Mouse (Mus musculus) lung, postnatal 0 days (tissue): ENCODE data around the gene Akap6. TPM values are rescaled to one million over a fixed set of nuclear protein-coding genes. Genes with fewer than 3 reads are reported as not detected.
A peak's percentile ranks its signal among the peaks of the same experiment; 100 is the strongest.

Experiments
- ATAC-seq: fragments of 200-750 bp; cut with Nextera tagmentation; 2 replicates; pipeline ENCODE4 v1.8.0; 2017; ENCODE audit warnings: moderate library complexity
- DNase-seq: peaks from one replicate; pipeline ENCODE4 v3.0.0-alpha.2; 2016; ENCODE audit warnings: low spot score
- H3K27ac ChIP-seq: fragments of 300-500 bp; sonication (generic); 2 replicates; pipeline ENCODE4 v1.5.1; 2014; ENCODE audit warnings: antibody characterized with exemption, mild to moderate bottlenecking, low read length, mixed read lengths
- H3K27me3 ChIP-seq: fragments of 300-500 bp; sonication (generic); replicated peaks from 2 replicates; pipeline ENCODE4 v1.6.1; 2014; ENCODE audit warnings: low read length, mixed read lengths; ENCODE audit not compliant: insufficient read depth
- H3K36me3 ChIP-seq: fragments of 300-500 bp; sonication (generic); 2 replicates; pipeline ENCODE4 v1.6.1; 2014; ENCODE audit warnings: low read length, mixed read lengths; ENCODE audit not compliant: insufficient read depth
- H3K4me1 ChIP-seq: fragments of 300-500 bp; sonication (generic); 2 replicates; pipeline ENCODE4 v1.6.1; 2014; ENCODE audit warnings: antibody characterized with exemption, low read depth, low read length, mixed read lengths; ENCODE audit not compliant: insufficient read depth
- H3K4me2 ChIP-seq: fragments of 300-500 bp; sonication (generic); replicated peaks from 2 replicates; pipeline ENCODE4 v1.6.1; 2014; ENCODE audit warnings: low read depth, mild to moderate bottlenecking, low read length, moderate library complexity, mixed read lengths
- H3K4me3 ChIP-seq: fragments of 300-500 bp; sonication (generic); 2 replicates; pipeline ENCODE4 v1.5.1; 2014; ENCODE audit warnings: low read depth, low read length
- H3K9ac ChIP-seq: fragments of 300-500 bp; sonication (generic); replicated peaks from 2 replicates; pipeline ENCODE4 v1.6.1; 2014; ENCODE audit warnings: low read depth, mild to moderate bottlenecking
- H3K9me3 ChIP-seq: fragments of 300-500 bp; sonication (generic); 2 replicates; pipeline ENCODE4 v1.6.1; 2016; ENCODE audit warnings: low read length, mixed read lengths
- CTCF ChIP-seq: IDR thresholded peaks from 2 replicates; pipeline ENCODE4 v1.5.1; 2016; ENCODE audit warnings: antibody characterized with exemption, mild to moderate bottlenecking
- EP300 ChIP-seq: IDR thresholded peaks from 2 replicates; pipeline ENCODE4 v1.6.1; 2016; ENCODE audit warnings: antibody characterized with exemption, mild to moderate bottlenecking, control low read depth
- WGBS: fragments of 180-500 bp; shearing (Covaris S2); extraction: QIAGEN DNeasy Blood & Tissue Kit; methylation state at CpG from one replicate; pipeline ENCODE4 v1.1.7; 2014; 5-methylcytosine and 5-hydroxymethylcytosine counted together
- polyA plus RNA-seq: library from polyadenylated mRNA; unstranded; fragments of >200 nt; fragmentation: Nextera tagmentation; extraction: Ambion mirVana; gene quantifications from 2 replicates; pipeline ENCODE4 v1.2.1, GENCODE M21; 2015

Gene Akap6
- polyA plus RNA-seq, 1 experiment from 2014 or later = 0.12 TPM

GRCm38 (mm10) chr12:52833141-52833540 is 134.0 kb downstream of the Akap6 start:
- H3K9ac ChIP-seq = no peak overlapping the region
- H3K4me2 ChIP-seq = no peak overlapping the region
- H3K4me1 ChIP-seq = peaks cover 8% of the 10 kb centered on the region; the same call in 1 of the 2 replicates
- H3K27me3 ChIP-seq = no peaks in the 10 kb centered on the region
- no peak overlapping the region for H3K4me3 ChIP-seq
- ATAC-seq (no peak), DNase-seq (no peak)
- H3K27ac ChIP-seq = no peak overlapping the region
- WGBS = 32% methylated on average over 6 of the region's 6 CpGs
- H3K9me3 ChIP-seq = no peaks in the 10 kb centered on the region
- no peak for TF ChIP-seq CTCF
- no peak for TF ChIP-seq EP300
- no peaks in the 10 kb centered on the region for H3K36me3 ChIP-seq

GRCm38 (mm10) chr12:52834074-52834473 is 134.9 kb downstream of the Akap6 start:
- Histone ChIP-seq H3K4me3 (no peak overlapping the region), H3K9ac (no peak overlapping the region), H3K4me2 (no peak overlapping the region), H3K4me1 (peaks cover 8% of the 10 kb centered on the region; the same call in 1 of the 2 replicates), H3K27me3 (no peaks in the 10 kb centered on the region), H3K9me3 (no peaks in the 10 kb centered on the region), H3K27ac (no peak overlapping the region), H3K36me3 (no peaks in the 10 kb centered on the region)
- WGBS = 42% methylated on average over 10 of the region's 10 CpGs
- ATAC-seq (no peak), DNase-seq (no peak)
- TF ChIP-seq EP300 (no peak), CTCF (no peak)

- 47% methylated on average over 6 of the region's 6 CpGs for WGBS
- TF ChIP-seq CTCF = no peak
- no peak for TF ChIP-seq EP300
- Histone ChIP-seq H3K4me2 (no peak overlapping the region), H3K9ac (no peak overlapping the region), H3K27ac (no peak overlapping the region), H3K4me1 (peaks cover 8% of the 10 kb centered on the region; the same call in 1 of the 2 replicates), H3K27me3 (no peaks in the 10 kb centered on the region), H3K9me3 (no peaks in the 10 kb centered on the region), H3K4me3 (no peak overlapping the region), H3K36me3 (no peaks in the 10 kb centered on the region)
- ATAC-seq (no peak), DNase-seq (no peak)
Observed at GRCm38 (mm10) chr12:52834781-52835279, 135.6 kb downstream of the Akap6 start.

GRCm38 (mm10) chr12:52835291-52835742 is 136.1 kb downstream of the Akap6 start:
- peak overlapping the region; percentile 32; the same call in 1 of the 2 replicates for H3K4me2 ChIP-seq
- no peak overlapping the region for H3K9ac ChIP-seq
- ATAC-seq (peak; percentile 78), DNase-seq (peak; percentile 78)
- no peaks in the 10 kb centered on the region for H3K9me3 ChIP-seq
- H3K4me3 ChIP-seq = no peak overlapping the region
- peak; percentile 75 for TF ChIP-seq EP300
- TF ChIP-seq CTCF = no peak
- H3K27ac ChIP-seq = no peak overlapping the region
- peaks cover 8% of the 10 kb centered on the region; the same call in 1 of the 2 replicates for H3K4me1 ChIP-seq
- H3K36me3 ChIP-seq = no peaks in the 10 kb centered on the region
- 14% methylated on average over 6 of the region's 6 CpGs for WGBS
- no peaks in the 10 kb centered on the region for H3K27me3 ChIP-seq

GRCm38 (mm10) chr12:52835914-52836546 is 136.8 kb downstream of the Akap6 start:
- Histone ChIP-seq H3K4me1 (peaks cover 8% of the 10 kb centered on the region; the same call in 1 of the 2 replicates), H3K9ac (peak overlapping the region; percentile 12; the same call in 1 of the 2 replicates), H3K4me3 (no peak overlapping the region), H3K4me2 (peak overlapping the region; percentile 32; the same call in 1 of the 2 replicates), H3K27me3 (no peaks in the 10 kb centered on the region), H3K27ac (peak overlapping the region; percentile 63; the same call in 1 of the 2 replicates), H3K36me3 (no peaks in the 10 kb centered on the region), H3K9me3 (no peaks in the 10 kb centered on the region)
- peak; percentile 28 for DNase-seq
- ATAC-seq = no peak
- no peak for TF ChIP-seq EP300
- TF ChIP-seq CTCF = no peak
- WGBS = 43% methylated on average over 12 of the region's 12 CpGs

GRCm38 (mm10) chr12:52845982-52846381 is 146.8 kb downstream of the Akap6 start:
- ATAC-seq (no peak), DNase-seq (no peak)
- H3K27ac ChIP-seq = no peak overlapping the region
- no peaks in the 10 kb centered on the region for H3K27me3 ChIP-seq
- no peaks in the 10 kb centered on the region for H3K9me3 ChIP-seq
- WGBS = 85% methylated on average over 1 of the region's 1 CpGs
- no peaks in the 10 kb centered on the region for H3K4me1 ChIP-seq
- TF ChIP-seq EP300 (no peak), CTCF (no peak)
- H3K36me3 ChIP-seq = no peaks in the 10 kb centered on the region
- no peak overlapping the region for H3K9ac ChIP-seq
- no peak overlapping the region for H3K4me2 ChIP-seq
- no peak overlapping the region for H3K4me3 ChIP-seq
